Mouse (Mus musculus) CH12.LX (cell line): Measurements from ENCODE around the gene Borcs6. TPM values are rescaled to one million over a fixed set of nuclear protein-coding genes. Genes with fewer than 3 reads are reported as not detected.

Experiments
- DNase-seq: peaks from one replicate; pipeline ENCODE4 v3.0.0-alpha.2; 2013; ENCODE audit errors: extremely low read depth
- H3K27ac ChIP-seq: 2 replicates; pipeline ENCODE4 v1.5.1; 2012; ENCODE audit warnings: low read depth, mild to moderate bottlenecking, control low read depth, moderate library complexity; ENCODE audit not compliant: insufficient read depth
- H3K27me3 ChIP-seq: replicated peaks from 2 replicates; pipeline ENCODE3; 2012; ENCODE audit warnings: inconsistent platforms
- H3K36me3 ChIP-seq, 2 experiments: replicated peaks in 1 of 2; 2 replicates each; pipeline versions ENCODE3 to v1.6.1; 2012; ENCODE audit warnings: inconsistent platforms in 1 of 2, low read length in 1 of 2, mild to moderate bottlenecking in 1 of 2, mixed read lengths in 1 of 2, moderate library complexity in 1 of 2; ENCODE audit not compliant: control insufficient read depth in 1 of 2, insufficient read depth in 1 of 2
- H3K4me1 ChIP-seq, 2 experiments: 2 replicates each; pipeline ENCODE4 v1.6.1; 2012; ENCODE audit warnings: inconsistent platforms in 1 of 2, moderate library complexity in 1 of 2; ENCODE audit not compliant: insufficient read depth in 2 of 2, control insufficient read depth in 1 of 2
- H3K4me2 ChIP-seq: 2 replicates; pipeline ENCODE4 v1.6.1; 2012; ENCODE audit warnings: low read depth, mild to moderate bottlenecking, control low read depth; ENCODE audit not compliant: poor library complexity, insufficient read depth, severe bottlenecking
- H3K4me3 ChIP-seq, 3 experiments: fragments of 150-350 bp in 1 of 3; sonication (generic) in 1 of 3; replicated peaks in 1 of 3; 2 replicates each; pipeline versions ENCODE3 to v1.5.1; 2011 to 2012; ENCODE audit warnings: low read depth in 2 of 3, low read length in 2 of 3, mild to moderate bottlenecking in 2 of 3, moderate library complexity in 2 of 3, control low read depth in 1 of 3, improper control_type of control experiment in 1 of 3, inconsistent platforms in 1 of 3, mixed read lengths in 1 of 3; ENCODE audit not compliant: poor library complexity in 1 of 3
- H3K79me2 ChIP-seq: replicated peaks from 2 replicates; pipeline ENCODE4 v1.6.1; 2012; ENCODE audit warnings: mild to moderate bottlenecking, moderate library complexity; ENCODE audit not compliant: control insufficient read depth, poor library complexity, insufficient read depth, severe bottlenecking; ENCODE audit errors: extremely low read depth
- H3K9ac ChIP-seq: 2 replicates; pipeline ENCODE4 v1.6.1; 2012; ENCODE audit warnings: low read depth, mild to moderate bottlenecking, control low read depth, moderate library complexity; ENCODE audit not compliant: insufficient read depth
- H3K9me3 ChIP-seq: replicated peaks from 2 replicates; pipeline ENCODE3; 2012; ENCODE audit warnings: low read length, inconsistent platforms, mixed read lengths
- ELF1 ChIP-seq: IDR thresholded peaks from 2 replicates; pipeline ENCODE4 v1.6.1; 2014; ENCODE audit warnings: low read depth, mild to moderate bottlenecking, inconsistent platforms, low read length, improper control_type of control experiment
- ETS1 ChIP-seq: conservative IDR thresholded peaks from 2 replicates; pipeline ENCODE4 v1.6.1; 2012; ENCODE audit warnings: low read depth, mild to moderate bottlenecking, inconsistent platforms, low read length, improper control_type of control experiment, moderate library complexity
- GABPA ChIP-seq: IDR thresholded peaks from 2 replicates; pipeline ENCODE4 v1.6.1; 2012; ENCODE audit warnings: low read depth, low read length, improper control_type of control experiment, inconsistent platforms; ENCODE audit not compliant: insufficient replicate concordance
- HCFC1 ChIP-seq: IDR thresholded peaks from 2 replicates; pipeline ENCODE4 v1.6.1; 2012; ENCODE audit warnings: low read depth, mild to moderate bottlenecking, inconsistent platforms, low read length, improper control_type of control experiment
- JUN ChIP-seq: IDR thresholded peaks from 2 replicates; pipeline ENCODE4 v1.6.1; 2011; ENCODE audit warnings: low read depth, mild to moderate bottlenecking, low read length, improper control_type of control experiment, moderate library complexity; ENCODE audit not compliant: insufficient read depth
- JUND ChIP-seq: conservative IDR thresholded peaks from 2 replicates; pipeline ENCODE4 v1.6.1; 2011; ENCODE audit warnings: low read depth, low read length, improper control_type of control experiment
- MAFK ChIP-seq: IDR thresholded peaks from 2 replicates; pipeline ENCODE4 v1.6.1; 2011; ENCODE audit warnings: low read length, improper control_type of control experiment; ENCODE audit not compliant: insufficient replicate concordance
- MAZ ChIP-seq: IDR thresholded peaks from 2 replicates; pipeline ENCODE4 v1.6.1; 2012; ENCODE audit warnings: low read depth, mild to moderate bottlenecking, inconsistent platforms, low read length, improper control_type of control experiment, moderate library complexity
- MXI1 ChIP-seq: IDR thresholded peaks from 2 replicates; pipeline ENCODE4 v1.6.1; 2011; ENCODE audit warnings: mild to moderate bottlenecking, low read depth, low read length, improper control_type of control experiment
- MYC ChIP-seq: IDR thresholded peaks from 2 replicates; pipeline ENCODE4 v1.6.1; 2011; ENCODE audit warnings: low read depth, mild to moderate bottlenecking, improper control_type of control experiment, low read length
- PAX5 ChIP-seq: IDR thresholded peaks from 2 replicates; pipeline ENCODE4 v1.6.1; 2012; ENCODE audit warnings: low read length, inconsistent platforms, mixed read lengths
- POLR2A ChIP-seq: IDR thresholded peaks from 2 replicates; pipeline ENCODE4 v1.6.1; 2011; ENCODE audit warnings: low read depth, mild to moderate bottlenecking, improper control_type of control experiment, low read length
- RAD21 ChIP-seq: IDR thresholded peaks from 2 replicates; pipeline ENCODE4 v1.6.1; 2011; ENCODE audit warnings: low read depth, mild to moderate bottlenecking, low read length, improper control_type of control experiment, moderate library complexity
- UBTF ChIP-seq: IDR thresholded peaks from 2 replicates; pipeline ENCODE4 v1.6.1; 2012; ENCODE audit warnings: low read depth, mild to moderate bottlenecking, inconsistent platforms, low read length, improper control_type of control experiment, moderate library complexity
- USF2 ChIP-seq: conservative IDR thresholded peaks from 2 replicates; pipeline ENCODE4 v1.6.1; 2011; ENCODE audit warnings: low read depth, low read length, improper control_type of control experiment
- ZC3H11A ChIP-seq: IDR thresholded peaks from 2 replicates; pipeline ENCODE4 v1.6.1; 2012; ENCODE audit warnings: low read depth, mild to moderate bottlenecking, inconsistent platforms, low read length, improper control_type of control experiment
- ZKSCAN1 ChIP-seq: IDR thresholded peaks from 2 replicates; pipeline ENCODE4 v1.6.1; 2012; ENCODE audit warnings: low read depth, inconsistent platforms, low read length, improper control_type of control experiment, borderline replicate concordance
- ZMIZ1 ChIP-seq: IDR thresholded peaks from 2 replicates; pipeline ENCODE4 v1.6.1; 2012; ENCODE audit warnings: low read depth, mild to moderate bottlenecking, inconsistent platforms, low read length, improper control_type of control experiment
- dilution Hi-C: fragments of 300-500 bp; cut with MboI; formaldehyde crosslinking; loops from 2 replicates; pipeline ENCODE4 v1.14.3; 2020; ENCODE audit warnings: low sequenced_read_pairs; ENCODE audit not compliant: extremely low pct_unique_long_range_greater_than_20kb, extremely low pct_ligation_motif_present
- in situ Hi-C: fragments of 300-500 bp; cut with MboI; formaldehyde crosslinking; loops from 3 replicates; pipeline ENCODE4 v1.14.3; 2019; ENCODE audit warnings: low sequenced_read_pairs, low pct_ligation_motif_present, low pct_unique_long_range_greater_than_20kb, mixed read lengths
- polyA plus RNA-seq: library from polyadenylated mRNA; unstranded; fragments of >175 nt; gene quantifications from 2 replicates; pipeline ENCODE4 v1.2.1, GENCODE M21; 2012; ENCODE audit warnings: low read depth; ENCODE audit not compliant: insufficient read length
- total RNA-seq, 2 experiments: library from RNA; depleted of rRNA; stranded (reverse); fragments of 300-350 nt in 1 of 2; fragments of >200 nt in 1 of 2; gene quantifications; 2 replicates each; pipeline ENCODE4 v1.2.3; 2012 to 2014

The Borcs6 gene
- total and polyA plus RNA-seq, 3 experiments, result 5.4 to 11.1 (median 7.3) TPM

DNA sequence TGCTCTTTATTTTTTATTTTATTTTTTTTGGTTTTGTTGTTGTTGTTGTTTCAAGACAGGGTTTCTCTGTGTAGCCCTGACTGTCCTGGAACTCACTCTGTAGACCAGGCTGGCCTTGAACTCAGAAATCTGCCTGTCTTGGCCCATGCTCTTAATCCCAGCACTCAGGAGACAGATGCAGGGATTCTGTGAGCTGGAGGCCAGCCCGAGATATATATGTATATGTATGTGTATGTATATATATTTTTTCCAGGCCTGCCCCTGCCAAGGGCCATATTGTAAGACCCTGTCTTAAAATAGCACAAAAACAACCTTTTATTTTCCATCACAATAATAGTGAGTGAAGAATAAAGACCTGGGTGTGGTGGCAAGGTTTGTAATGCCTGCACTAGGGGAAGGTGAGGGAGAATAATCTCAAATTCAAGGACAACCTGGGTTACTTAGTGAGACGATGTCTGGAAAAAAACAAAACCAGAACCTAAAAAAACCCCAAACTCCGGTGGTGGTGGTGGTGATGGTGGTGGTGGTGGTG is 5.9 kb downstream of the Borcs6 start:
- no peak overlapping the region for H3K9ac ChIP-seq
- TF ChIP-seq PAX5 (no peak), RAD21 (no peak), JUND (no peak), GABPA (no peak), MAFK (no peak), POLR2A (no peak), ZC3H11A (no peak), HCFC1 (no peak)
- H3K4me2 ChIP-seq, result no peak overlapping the region
- DNase-seq, result no peak
- H3K4me1 ChIP-seq, result peaks cover 7 to 34% of the 10 kb centered on the region in 2 experiments
- no peak overlapping the region for H3K4me3 ChIP-seq
- no peak overlapping the region for H3K27ac ChIP-seq
- no peaks in the 10 kb centered on the region for H3K79me2 ChIP-seq
- no peaks in the 10 kb centered on the region for H3K9me3 ChIP-seq
- peaks cover 6% of the 10 kb centered on the region for H3K27me3 ChIP-seq
- dilution Hi-C loops (no loop called here), in situ Hi-C loops (no loop called here)
- H3K36me3 ChIP-seq, result no peaks in the 10 kb centered on the region

DNA sequence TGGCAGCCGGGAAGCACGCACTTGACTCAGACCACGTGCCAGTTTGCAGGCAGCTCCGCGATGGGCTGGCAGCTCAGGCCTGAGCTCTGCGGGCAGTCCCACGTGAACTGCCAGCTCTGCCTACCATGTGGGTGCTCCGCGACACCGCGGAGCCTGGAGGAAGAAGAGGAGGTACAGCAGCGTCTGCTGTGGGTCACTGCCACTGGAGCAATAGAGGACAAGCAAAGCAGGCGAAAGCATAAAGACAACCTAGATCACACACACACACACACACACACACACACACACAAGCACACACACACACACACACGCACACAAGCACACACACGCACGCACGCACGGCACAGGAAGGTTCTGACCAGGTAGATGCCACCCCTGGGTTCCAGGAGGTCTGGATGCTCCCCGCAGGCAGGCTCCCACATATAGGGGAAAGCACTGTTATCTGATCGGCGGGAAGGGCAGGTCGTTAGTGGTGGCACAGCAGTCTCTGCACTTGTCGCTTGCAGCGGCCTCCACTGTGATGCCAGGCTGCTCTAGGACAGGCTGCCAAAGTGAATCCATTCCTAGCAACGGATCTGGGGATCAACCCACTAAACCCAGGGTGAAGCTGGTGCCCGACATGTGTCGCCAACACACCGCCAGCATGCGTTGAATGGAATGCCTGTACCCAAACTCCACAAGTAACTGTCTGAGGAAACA is 6.8 kb downstream of the Borcs6 start:
- Histone ChIP-seq H3K9me3 (no peaks in the 10 kb centered on the region), H3K4me3 (no peak overlapping the region), H3K79me2 (no peaks in the 10 kb centered on the region), H3K4me1 (peaks cover 7 to 28% of the 10 kb centered on the region in 2 experiments), H3K27me3 (peaks cover 3% of the 10 kb centered on the region), H3K36me3 (no peaks in the 10 kb centered on the region), H3K4me2 (no peak overlapping the region), H3K27ac (no peak overlapping the region; the same call in 1 of the 2 replicates), H3K9ac (no peak overlapping the region)
- in situ Hi-C loops, result no loop called here
- TF ChIP-seq MYC, result no peak
- TF ChIP-seq ETS1, result no peak
- TF ChIP-seq GABPA, result no peak
- no peak for TF ChIP-seq UBTF
- TF ChIP-seq ZMIZ1, result no peak
- no peak for TF ChIP-seq USF2
- TF ChIP-seq ELF1, result no peak
- no peak for TF ChIP-seq ZKSCAN1
- no peak for TF ChIP-seq MXI1
- no peak for TF ChIP-seq JUN
- TF ChIP-seq MAZ, result no peak
- dilution Hi-C loops, result no loop called here
- no peak for DNase-seq
